Comparison of ENCODE assay signal across 8 mouse cellular contexts in genomic region chr15:86277428-86277827, GRCm38 (mm10).
DNase-seq lines count a peak whose midpoint lies in the region; ATAC-seq lines count a peak whose summit lies in the region.

No protein-coding gene starts in this region.

- H3K4me2 ChIP-seq in forebrain, embryonic 11.5 days (ENCODE audit: low read depth, low read length, severe bottlenecking), result peak overlapping the region; percentile 35; the same call in 1 of the 2 replicates
- peak overlapping the region; percentile 35 for H3K4me2 ChIP-seq in midbrain, embryonic 14.5 days (ENCODE audit: low read length)
- H3K4me2 ChIP-seq in intestine, embryonic 15.5 days (replicated peaks), result no peak overlapping the region

- 29% methylated on average over 15 of the region's 15 CpGs for WGBS in forebrain, embryonic 11.5 days
- WGBS in midbrain, embryonic 14.5 days, result 17% methylated on average over 15 of the region's 15 CpGs
- 82% methylated on average over 15 of the region's 15 CpGs for WGBS in heart, embryonic 10.5 days
- 54% methylated on average over 15 of the region's 15 CpGs for WGBS in intestine, embryonic 15.5 days

- H3K27ac ChIP-seq in forebrain, embryonic 11.5 days (ENCODE audit: low read depth, low read length), result peak overlapping the region; percentile 50
- peak overlapping the region; percentile 78 for H3K27ac ChIP-seq in midbrain, embryonic 14.5 days (replicated peaks; ENCODE audit: low read depth, low read length)
- no peak overlapping the region for H3K27ac ChIP-seq in heart, embryonic 10.5 days
- H3K27ac ChIP-seq in intestine, embryonic 15.5 days, result no peak overlapping the region

- no peaks in the 10 kb centered on the region for H3K36me3 ChIP-seq in forebrain, embryonic 11.5 days (ENCODE audit: control insufficient read depth, insufficient read depth, low read length)
- H3K36me3 ChIP-seq in midbrain, embryonic 14.5 days (ENCODE audit: control insufficient read depth, insufficient read depth, low read length), result no peaks in the 10 kb centered on the region
- no peaks in the 10 kb centered on the region for H3K36me3 ChIP-seq in heart, embryonic 10.5 days
- H3K36me3 ChIP-seq in intestine, embryonic 15.5 days, result no peaks in the 10 kb centered on the region

- peak; percentile 47; the same call in 1 of the 2 replicates for ATAC-seq in forebrain, embryonic 11.5 days (replicated peaks; ENCODE audit: low FRiP score)
- ATAC-seq in midbrain, embryonic 14.5 days (ENCODE audit: low FRiP score, low TSS enrichment), result no peak
- no peak for ATAC-seq in intestine, embryonic 15.5 days

- H3K9ac ChIP-seq in forebrain, embryonic 11.5 days (ENCODE audit: low read length), result peak overlapping the region; percentile 41
- peak overlapping the region; percentile 26 for H3K9ac ChIP-seq in midbrain, embryonic 14.5 days (replicated peaks; ENCODE audit: low read length)
- no peak overlapping the region for H3K9ac ChIP-seq in intestine, embryonic 15.5 days

- peaks cover 30% of the 10 kb centered on the region for H3K27me3 ChIP-seq in forebrain, embryonic 11.5 days (ENCODE audit: control insufficient read depth, insufficient read depth, low read length)
- H3K27me3 ChIP-seq in midbrain, embryonic 14.5 days (ENCODE audit: control insufficient read depth, insufficient read depth, low read length), result no peaks in the 10 kb centered on the region; the same call in 1 of the 2 replicates
- H3K27me3 ChIP-seq in heart, embryonic 10.5 days (ENCODE audit: insufficient read depth, poor library complexity, severe bottlenecking), result 0 out of 2 replicates have a peak, but pooled peaks cover 6% of the 10 kb centered on the region
- no peaks in the 10 kb centered on the region for H3K27me3 ChIP-seq in intestine, embryonic 15.5 days (replicated peaks)

- no peaks in the 10 kb centered on the region for H3K9me3 ChIP-seq in forebrain, embryonic 11.5 days (ENCODE audit: control insufficient read depth, low read length)
- H3K9me3 ChIP-seq in midbrain, embryonic 14.5 days (ENCODE audit: control insufficient read depth, low read length), result no peaks in the 10 kb centered on the region
- no peaks in the 10 kb centered on the region for H3K9me3 ChIP-seq in heart, embryonic 10.5 days
- H3K9me3 ChIP-seq in intestine, embryonic 15.5 days, result no peaks in the 10 kb centered on the region

- H3K4me3 ChIP-seq in forebrain, embryonic 11.5 days (ENCODE audit: low read depth, low read length), result no peak overlapping the region
- H3K4me3 ChIP-seq in midbrain, embryonic 14.5 days (replicated peaks; ENCODE audit: low read depth, low read length), result no peak overlapping the region
- H3K4me3 ChIP-seq in heart, embryonic 10.5 days, result no peak overlapping the region
- H3K4me3 ChIP-seq in intestine, embryonic 15.5 days (replicated peaks), result no peak overlapping the region

- peaks cover 34% of the 10 kb centered on the region for H3K4me1 ChIP-seq in forebrain, embryonic 11.5 days (replicated peaks; ENCODE audit: control insufficient read depth, insufficient read depth, low read length)
- H3K4me1 ChIP-seq in midbrain, embryonic 14.5 days (ENCODE audit: control insufficient read depth, insufficient read depth, low read length), result peaks cover 46% of the 10 kb centered on the region
- H3K4me1 ChIP-seq in heart, embryonic 10.5 days, result peaks cover 6% of the 10 kb centered on the region; the same call in 1 of the 2 replicates
- peaks cover 41% of the 10 kb centered on the region for H3K4me1 ChIP-seq in intestine, embryonic 15.5 days (replicated peaks)

- peak; percentile 73 for DNase-seq in forebrain, embryonic 11.5 days (ENCODE audit: low spot score)
- peak; percentile 33 to 41 for DNase-seq in frontal cortex, postnatal 25 days (ENCODE audit: low spot score in 2 of 2)
- DNase-seq in left cerebral cortex, postnatal 25 days (ENCODE audit: low spot score in 2 of 2), result peak; percentile 62 to 74
- DNase-seq in midbrain, embryonic 14.5 days, result peak; percentile 67
- no peak for DNase-seq in heart, embryonic 10.5 days (ENCODE audit: low spot score)
- DNase-seq in gastrocnemius, postnatal 10 days, result no peak
- DNase-seq in adrenal gland, postnatal 36 days, result no peak

- intact Hi-C loops in left cerebral cortex, postnatal 25 days (cut with DNase I), result no loop called here

Comparison
In these comparisons a context has a peak if more than half of its experiments do, and no peak if none do; other contexts are left out.
1. DNase-seq: peak in forebrain, embryonic 11.5 days (single experiment), frontal cortex, postnatal 25 days (2 of 2), left cerebral cortex, postnatal 25 days (2 of 2) and midbrain, embryonic 14.5 days (single experiment); none in heart, embryonic 10.5 days (single experiment), gastrocnemius, postnatal 10 days (single experiment) and adrenal gland, postnatal 36 days (0 of 2).
2. H3K27ac ChIP-seq: peak in forebrain, embryonic 11.5 days (single experiment) and midbrain, embryonic 14.5 days (single experiment); none in heart, embryonic 10.5 days (single experiment) and intestine, embryonic 15.5 days (single experiment).